Mouse (Mus musculus): ENCODE data around the gene Fam222a.

Gene Fam222a

DNA sequence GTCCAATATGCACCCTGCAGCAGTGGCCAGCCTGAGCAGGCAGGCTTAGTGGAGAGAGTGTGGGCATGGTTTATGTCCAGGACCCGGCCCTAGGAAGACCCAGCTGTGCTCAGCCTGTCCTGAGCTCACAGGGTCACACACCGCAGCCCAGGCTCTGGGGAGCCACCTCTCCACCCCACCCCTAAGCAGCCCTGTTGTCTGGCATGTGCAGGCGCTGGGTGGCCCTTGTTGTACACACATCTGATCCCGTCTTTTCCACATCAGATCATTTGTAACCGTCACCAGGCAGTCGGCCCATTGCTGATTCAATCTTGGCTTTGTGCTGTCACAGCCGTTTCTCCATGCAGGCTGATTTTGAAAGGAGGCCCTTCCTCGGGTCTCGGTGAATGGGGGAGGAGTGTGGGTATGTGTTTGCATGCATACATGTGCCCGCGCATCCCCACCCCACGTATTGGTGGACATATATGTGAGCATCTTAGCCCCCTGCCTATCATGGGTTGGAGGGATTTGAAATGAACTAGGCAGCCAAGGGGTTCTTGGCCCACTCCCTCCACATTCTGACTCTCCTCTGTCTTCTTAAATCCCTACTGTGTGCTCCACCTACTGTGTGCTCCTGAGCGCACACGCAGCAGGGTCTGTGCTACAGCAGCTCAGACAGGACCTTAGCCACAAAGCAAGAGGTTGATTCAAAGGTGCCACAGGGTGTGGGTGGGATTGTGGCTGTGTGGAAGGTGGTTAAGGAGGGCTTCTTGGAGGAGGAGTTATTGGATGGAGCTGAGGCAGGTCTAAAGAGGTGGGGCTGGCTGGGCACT lies 16.7 kb downstream of the Fam222a start:
- DNase-seq (ENCODE audit: low read depth): no peak

- no peak for DNase-seq (ENCODE audit: low read depth)
Observed at GRCm38 (mm10) chr5:114585682-114586081, 17.9 kb downstream of the Fam222a start.

- peak; percentile 82 for DNase-seq (ENCODE audit: low read depth)
Observed at GRCm38 (mm10) chr5:114587908-114588307, 20.1 kb downstream of the Fam222a start.

DNA sequence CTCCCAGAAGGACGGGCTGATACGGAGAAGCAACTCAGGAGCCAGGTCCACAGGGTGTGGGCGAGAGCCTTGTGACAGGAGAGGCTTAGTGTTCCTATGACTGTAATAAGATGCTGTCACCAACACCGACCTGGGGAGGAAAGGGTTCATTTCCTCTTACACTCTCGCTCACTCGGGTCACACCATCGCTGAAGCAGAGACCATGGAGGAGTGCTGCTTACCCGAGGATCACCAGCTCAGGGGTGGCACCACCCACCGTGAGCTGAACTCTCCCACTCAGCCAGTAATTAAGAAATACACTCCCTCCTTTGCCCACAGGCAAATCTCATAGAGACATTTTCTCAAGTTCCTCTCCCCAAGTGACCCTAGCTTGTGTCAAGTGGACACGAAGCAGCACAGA lies 20.6 kb downstream of the Fam222a start:
- DNase-seq (ENCODE audit: low read depth): no peak

GRCm38 (mm10) chr5:114589026-114589425 lies 21.2 kb downstream of the Fam222a start:
- DNase-seq (ENCODE audit: low read depth): no peak

DNA sequence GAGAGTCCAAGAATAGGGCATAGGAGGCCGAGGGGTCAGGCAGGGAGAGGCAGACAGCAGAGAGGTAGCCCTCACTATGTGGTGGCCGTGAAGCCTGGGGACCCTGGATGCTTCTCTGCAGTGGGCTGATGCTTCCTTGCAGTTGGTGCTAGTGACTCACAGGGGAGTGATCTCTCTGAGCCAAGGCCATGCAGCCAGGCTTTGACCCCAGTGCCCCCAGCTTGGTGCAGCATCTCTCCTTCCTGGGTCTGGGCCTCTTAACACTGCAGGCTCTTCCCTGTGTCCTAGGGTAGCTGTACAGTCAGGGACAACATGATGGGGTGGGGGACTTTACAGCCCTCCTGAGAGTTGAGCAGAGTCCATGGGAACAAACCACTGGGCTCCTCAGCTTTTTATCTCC lies 21.6 kb downstream of the Fam222a start:
- DNase-seq (ENCODE audit: low read depth): no peak

DNA sequence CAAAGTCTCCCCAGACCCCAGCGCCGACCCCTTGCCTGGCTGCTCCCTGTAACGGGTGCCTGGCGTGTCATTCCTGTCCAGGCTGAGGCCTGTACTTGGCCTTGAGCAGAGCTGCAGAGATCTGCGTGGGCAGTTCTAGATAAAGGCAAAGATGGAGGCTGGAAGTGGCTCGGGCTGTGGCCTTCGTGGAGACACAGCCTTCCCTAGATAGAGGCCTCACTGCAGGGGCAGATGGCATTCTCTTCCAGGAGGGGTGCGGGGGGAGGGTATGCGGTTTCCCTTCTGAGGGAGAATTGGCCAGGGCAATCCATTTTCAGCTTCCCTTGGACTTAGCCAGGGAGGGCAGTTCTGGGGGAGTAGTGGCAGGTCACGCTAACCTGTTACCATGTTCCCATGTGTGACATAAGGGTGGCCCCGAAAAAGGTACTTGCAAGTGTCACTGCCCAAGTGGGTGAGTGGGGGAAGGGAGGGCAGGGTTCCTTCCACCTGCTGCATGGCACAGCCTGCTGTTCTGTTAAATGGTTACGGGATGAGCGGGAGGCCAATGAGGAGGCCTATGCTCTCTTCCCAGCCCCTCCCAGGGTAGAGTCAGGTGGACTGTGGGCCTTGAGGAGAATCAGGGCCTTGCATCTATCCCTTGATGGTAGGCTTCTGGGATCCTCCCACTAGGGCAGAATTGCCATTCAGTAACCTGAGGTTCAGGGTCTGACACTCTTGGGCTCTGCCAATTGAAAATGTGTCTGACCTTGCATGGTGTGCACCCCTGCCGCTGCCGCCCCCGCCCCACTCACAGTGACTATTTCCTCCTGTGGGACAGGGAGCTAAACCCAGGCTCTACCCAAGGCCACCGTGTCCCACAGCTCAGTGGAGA lies 22.5 kb downstream of the Fam222a start:
- no peak for DNase-seq (ENCODE audit: low read depth)

DNA sequence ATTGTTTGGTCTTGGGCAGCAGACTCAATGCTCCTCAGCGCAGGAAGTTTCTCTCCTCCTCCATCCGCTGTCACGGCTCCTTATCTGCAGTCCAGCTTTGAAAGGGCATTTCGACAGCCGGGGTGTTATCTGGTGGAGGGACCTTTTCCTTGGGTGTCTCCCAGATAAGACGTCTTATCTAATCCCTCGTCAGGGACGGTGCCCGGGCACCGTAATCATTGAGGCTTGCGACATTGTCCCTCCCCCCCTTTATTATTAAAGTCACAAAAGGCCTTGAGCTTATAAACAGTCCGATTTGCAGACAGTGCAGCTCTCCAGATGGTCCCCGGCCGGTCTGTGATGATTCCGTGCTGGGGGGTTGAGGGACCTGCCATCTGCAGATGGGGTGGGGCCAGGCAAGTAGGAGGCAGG lies 23.3 kb downstream of the Fam222a start:
- no peak for DNase-seq (ENCODE audit: low read depth)

GRCm38 (mm10) chr5:114592463-114593160 lies 24.8 kb downstream of the Fam222a start:
- DNase-seq (ENCODE audit: low read depth): no peak

GRCm38 (mm10) chr5:114593161-114593821 lies 25.5 kb downstream of the Fam222a start:
- no peak for DNase-seq (ENCODE audit: low read depth)

- DNase-seq (ENCODE audit: low read depth): no peak
Observed at GRCm38 (mm10) chr5:114593949-114594348, 26.1 kb downstream of the Fam222a start.

GRCm38 (mm10) chr5:114594741-114595241 lies 27.0 kb downstream of the Fam222a start:
- peak; percentile 54 for DNase-seq (ENCODE audit: low read depth)

DNA sequence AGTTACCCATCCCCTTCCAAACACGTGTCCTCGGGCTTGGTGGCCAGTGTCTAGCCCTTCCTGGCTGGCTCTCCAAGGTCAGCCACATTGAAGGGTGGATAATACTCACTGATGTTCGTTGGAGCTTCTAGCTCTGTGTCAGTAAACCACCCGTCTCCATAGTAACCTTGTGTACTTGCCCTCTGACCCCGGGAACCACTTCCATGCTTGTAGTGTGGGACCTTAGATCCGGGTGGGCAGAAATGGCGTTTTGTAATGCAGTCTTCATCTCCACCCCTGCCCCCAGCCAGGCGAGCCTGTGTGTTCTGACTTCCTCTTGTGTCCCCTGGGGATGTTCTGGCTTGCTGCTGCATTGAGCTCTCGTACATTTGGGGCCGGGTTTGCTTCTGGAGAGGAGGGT lies 28.8 kb downstream of the Fam222a start:
- no peak for DNase-seq (ENCODE audit: low read depth)

DNA sequence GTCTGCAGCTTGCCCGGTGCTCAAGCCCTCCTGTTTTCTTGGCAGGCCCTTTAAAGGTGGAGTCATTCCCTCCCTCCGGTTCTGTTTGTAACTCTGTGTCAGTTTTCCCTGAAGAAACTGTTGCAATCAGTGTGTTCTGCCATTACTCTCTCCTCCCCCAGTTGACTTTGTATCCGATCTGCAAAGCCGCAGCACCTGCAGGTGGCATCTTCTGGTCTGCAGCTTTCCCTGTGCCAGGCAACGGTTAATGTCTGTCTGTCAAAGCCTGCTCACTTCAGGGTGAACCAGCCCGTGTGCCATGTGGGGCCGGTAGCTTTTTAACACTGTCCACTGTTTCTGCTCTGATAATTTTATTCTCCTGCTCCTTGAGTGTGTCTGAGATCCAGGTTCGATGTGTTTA lies 29.4 kb downstream of the Fam222a start:
- no peak for DNase-seq (ENCODE audit: low read depth)

GRCm38 (mm10) chr5:114597652-114598051 lies 29.8 kb downstream of the Fam222a start:
- no peak for DNase-seq (ENCODE audit: low read depth)

DNA sequence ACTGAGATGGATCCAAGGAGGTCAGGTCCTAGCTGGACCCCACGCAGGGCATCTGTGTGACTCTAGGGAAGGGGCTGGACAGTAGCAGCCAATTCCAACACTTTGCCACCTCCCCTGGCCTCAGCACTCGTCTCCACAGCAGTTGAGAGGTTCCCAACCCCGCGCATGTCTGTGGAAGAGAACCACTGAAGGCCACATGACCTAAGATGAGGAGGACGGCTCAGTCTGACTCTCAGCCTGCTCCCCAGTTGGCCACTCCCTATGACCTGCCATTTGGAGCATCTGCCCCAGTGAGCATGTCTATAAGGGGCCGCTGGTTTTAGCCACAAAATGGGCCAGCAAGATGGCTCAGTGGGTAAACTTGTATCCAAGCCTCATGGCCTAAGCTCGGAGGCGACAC lies 34.2 kb downstream of the Fam222a start:
- DNase-seq (ENCODE audit: low read depth): no peak

DNA sequence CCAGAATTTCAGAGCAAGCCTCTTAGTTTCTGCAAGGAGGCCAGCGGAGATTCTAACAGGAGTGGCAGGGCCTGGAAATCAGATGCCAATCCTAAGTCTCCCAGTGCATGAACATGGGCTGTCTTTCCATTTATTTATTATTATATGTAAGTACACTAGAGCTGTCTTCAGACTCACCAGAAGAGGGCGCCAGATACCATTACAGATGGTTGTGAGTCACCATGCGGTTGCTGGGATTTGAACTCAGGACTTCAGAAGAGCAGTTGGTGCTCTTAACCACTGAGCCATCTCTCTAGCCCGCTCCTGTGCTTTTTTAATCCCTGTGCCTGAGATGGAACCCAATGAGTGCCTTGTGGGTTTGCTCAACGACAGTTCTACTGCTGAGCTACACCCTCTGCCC lies 36.2 kb downstream of the Fam222a start:
- peak; percentile 56 for DNase-seq (ENCODE audit: low read depth)

- DNase-seq (ENCODE audit: low read depth): no peak
Observed at GRCm38 (mm10) chr5:114604781-114605290, 37.0 kb downstream of the Fam222a start.

DNA sequence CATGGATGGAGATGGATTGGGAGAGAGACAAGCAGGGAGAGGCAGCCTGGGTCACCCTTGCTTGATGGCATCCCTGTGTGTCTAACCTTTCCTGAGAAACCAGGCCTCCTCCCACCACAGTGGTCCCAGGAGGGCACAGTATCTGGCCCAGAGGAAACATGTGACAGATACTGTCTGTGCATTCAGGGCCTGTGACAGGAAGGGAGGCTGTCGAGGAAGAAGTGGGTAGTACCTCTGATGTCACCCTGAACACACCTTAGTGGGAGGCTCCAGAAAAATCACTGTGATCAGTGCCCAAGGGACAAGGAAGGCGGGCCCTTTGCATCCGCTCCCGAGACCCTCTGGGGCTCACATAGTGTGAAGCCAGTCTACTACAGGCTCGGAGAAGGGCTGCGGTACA lies 38.2 kb downstream of the Fam222a start:
- DNase-seq (ENCODE audit: low read depth): no peak

DNA sequence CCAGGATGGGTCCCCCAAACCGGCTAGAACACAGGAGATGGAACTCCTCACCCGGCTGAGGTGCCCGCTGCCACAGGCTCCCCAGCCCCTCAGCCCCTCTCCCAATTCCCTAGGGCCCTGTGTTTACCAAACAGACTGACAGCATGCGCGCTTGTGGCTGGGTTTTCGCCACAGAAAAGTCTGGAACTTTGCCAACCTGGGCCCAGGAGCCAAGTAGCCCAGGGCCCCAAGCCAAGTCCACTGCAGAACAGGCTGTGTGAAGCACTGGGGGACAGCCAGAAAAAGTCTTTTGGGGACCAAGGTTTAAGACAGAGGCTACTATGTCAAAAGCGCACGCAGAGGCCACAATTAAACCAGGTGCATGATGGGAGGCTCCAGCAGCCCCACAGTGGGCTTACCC lies 39.8 kb downstream of the Fam222a start:
- DNase-seq (ENCODE audit: low read depth): no peak

DNA sequence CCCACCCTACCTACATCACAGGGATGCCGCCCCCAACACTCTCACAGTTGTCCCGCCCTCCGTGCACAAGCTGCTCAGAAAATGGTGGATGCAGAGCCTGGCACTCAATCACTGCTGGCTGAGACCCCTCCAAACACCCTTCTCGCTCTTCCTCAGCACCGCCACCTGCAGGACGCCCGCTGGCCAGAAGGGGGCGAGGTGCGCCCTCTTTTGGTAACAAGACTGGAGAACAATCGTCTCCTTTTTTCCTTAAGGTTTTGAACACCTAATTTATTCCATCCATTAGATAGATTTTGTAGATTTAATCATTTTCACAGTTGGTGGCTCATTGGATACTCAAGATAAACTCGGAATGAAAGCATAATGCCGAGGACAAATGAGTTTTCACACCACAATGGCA lies 40.7 kb downstream of the Fam222a start:
- DNase-seq (ENCODE audit: low read depth): peak; percentile 67

GRCm38 (mm10) chr5:114611256-114611655 lies 43.4 kb downstream of the Fam222a start:
- DNase-seq (ENCODE audit: low read depth): no peak

Measured in induced T-regulatory cell, adult 2 months (primary cell).